Mouse (Mus musculus): Measurements from ENCODE around the gene Epha8. TPM values are rescaled to one million over a fixed set of nuclear protein-coding genes. Genes with fewer than 3 reads are reported as not detected.
A peak's percentile ranks its signal among the peaks of the same experiment; 100 is the strongest.

Epha8 gene
- polyA plus RNA-seq, 1 experiment, result not detected

GRCm38 (mm10) chr4:136899154-136899553, 57.5 kb downstream of the Epha8 start:
- Histone ChIP-seq H3K27ac (replicated peaks; ENCODE audit: low read depth, low read length) (peak overlapping the region; percentile 51; the same call in 1 of the 2 replicates), H3K4me3 (ENCODE audit: insufficient read depth, low read depth, low read length) (no peak overlapping the region), H3K4me1 (ENCODE audit: control insufficient read depth, insufficient read depth, insufficient read length, low read length) (no peaks in the 10 kb centered on the region)

GRCm38 (mm10) chr4:136898637-136899036, 58.0 kb downstream of the Epha8 start, which contains the start of gene C1qa:
C1qa (minus strand) TSS chr4:136898803.
- H3K27ac ChIP-seq (replicated peaks; ENCODE audit: low read depth, low read length), result peak within 1 kb of the TSS; percentile 91

DNA sequence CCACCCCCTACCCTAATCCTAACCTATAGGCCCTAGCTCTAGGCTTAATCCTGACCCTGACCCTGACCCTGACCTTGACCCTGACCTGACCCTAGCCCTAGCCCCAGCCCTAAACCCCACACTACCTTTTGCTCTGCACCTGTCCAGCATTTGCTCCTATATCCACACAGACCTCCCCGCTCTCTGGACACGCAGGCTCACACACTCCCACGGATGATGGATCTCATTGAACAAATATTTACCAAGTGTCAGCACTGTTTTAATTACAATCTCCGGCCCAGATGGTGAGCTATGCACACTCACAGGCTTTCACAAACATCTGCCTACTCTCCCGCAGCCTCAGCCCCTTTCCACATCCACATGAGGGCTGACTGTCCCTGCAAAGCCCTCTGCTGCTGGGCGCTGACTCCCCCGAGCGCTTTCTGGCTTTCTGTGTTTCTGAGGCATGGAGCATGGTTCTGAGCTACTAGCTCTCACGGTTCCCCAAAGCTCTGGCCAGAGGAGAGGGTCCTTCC, 58.5 kb downstream of the Epha8 start:
- H3K27ac ChIP-seq (replicated peaks; ENCODE audit: low read depth, low read length), result peak overlapping the region; percentile 91
- H3K4me3 ChIP-seq (ENCODE audit: insufficient read depth, low read depth, low read length), result peak overlapping the region; percentile 55
- no peaks in the 10 kb centered on the region for H3K4me1 ChIP-seq (ENCODE audit: control insufficient read depth, insufficient read depth, insufficient read length, low read length)

More at GRCm38 (mm10) chr4:136898637-136899036, 58.0 kb downstream of the Epha8 start, which contains the start of gene C1qa:
- no peaks in the 10 kb centered on the region for H3K4me1 ChIP-seq (ENCODE audit: control insufficient read depth, insufficient read depth, insufficient read length, low read length)
- H3K4me3 ChIP-seq (ENCODE audit: insufficient read depth, low read depth, low read length), result peak within 1 kb of the TSS; percentile 55

DNA sequence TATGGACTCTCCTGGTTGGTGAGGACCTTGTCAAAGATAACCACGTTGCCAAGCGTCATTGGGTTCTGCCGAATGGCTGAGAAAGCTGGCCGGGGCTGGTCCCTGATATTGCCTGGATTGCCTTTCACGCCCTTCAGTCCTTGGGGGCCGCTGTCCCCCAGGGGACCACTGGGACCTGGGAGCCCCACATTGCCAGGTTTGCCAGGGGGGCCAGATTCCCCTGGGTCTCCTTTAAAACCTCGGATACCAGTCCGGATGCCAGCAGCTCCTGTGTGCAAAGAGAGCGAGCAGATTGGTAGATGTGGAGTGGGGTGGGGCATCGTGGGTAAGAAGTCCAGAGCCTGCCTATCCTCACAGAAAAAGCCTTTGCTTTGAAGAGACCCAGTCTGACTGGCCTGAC, 60.2 kb downstream of the Epha8 start:
- Histone ChIP-seq H3K27ac (replicated peaks; ENCODE audit: low read depth, low read length) (peak overlapping the region; percentile 91), H3K4me3 (ENCODE audit: insufficient read depth, low read depth, low read length) (peak overlapping the region; percentile 55), H3K4me1 (ENCODE audit: control insufficient read depth, insufficient read depth, insufficient read length, low read length) (no peaks in the 10 kb centered on the region)

DNA sequence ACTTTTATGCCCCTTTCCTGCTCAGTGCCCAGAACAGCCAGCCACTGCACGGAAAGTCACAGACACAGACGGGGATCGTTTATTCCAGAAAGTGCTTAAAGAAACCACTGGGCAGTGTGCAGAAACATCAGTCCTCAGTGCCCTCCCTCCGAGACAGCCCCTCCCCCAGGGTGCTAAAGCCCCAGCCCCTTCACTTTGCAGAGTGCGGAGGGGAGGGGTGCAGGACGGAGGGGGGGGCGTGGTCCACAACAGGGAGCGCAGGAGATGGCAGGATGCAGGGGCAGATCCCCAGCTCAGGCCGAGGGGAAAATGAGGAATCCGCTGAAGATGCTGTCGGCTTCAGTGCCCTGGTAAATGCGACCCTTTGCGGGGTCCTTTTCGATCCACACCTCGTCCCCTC, 60.8 kb downstream of the Epha8 start:
- H3K4me3 ChIP-seq (ENCODE audit: insufficient read depth, low read depth, low read length), result peak overlapping the region; percentile 55; the same call in 1 of the 2 replicates
- H3K27ac ChIP-seq (replicated peaks; ENCODE audit: low read depth, low read length), result peak overlapping the region; percentile 91; the same call in 1 of the 2 replicates
- H3K4me1 ChIP-seq (ENCODE audit: control insufficient read depth, insufficient read depth, insufficient read length, low read length), result no peaks in the 10 kb centered on the region

- H3K27ac ChIP-seq (replicated peaks; ENCODE audit: low read depth, low read length), result peak overlapping the region; percentile 45
- no peaks in the 10 kb centered on the region for H3K4me1 ChIP-seq (ENCODE audit: control insufficient read depth, insufficient read depth, insufficient read length, low read length)
- H3K4me3 ChIP-seq (ENCODE audit: insufficient read depth, low read depth, low read length), result no peak overlapping the region
Measured at GRCm38 (mm10) chr4:136894821-136895220, 61.8 kb downstream of the Epha8 start.

GRCm38 (mm10) chr4:136893691-136894543, 62.7 kb downstream of the Epha8 start:
- no peaks in the 10 kb centered on the region for H3K4me1 ChIP-seq (ENCODE audit: control insufficient read depth, insufficient read depth, insufficient read length, low read length)
- no peak overlapping the region for H3K4me3 ChIP-seq (ENCODE audit: insufficient read depth, low read depth, low read length)
- peak overlapping the region; percentile 86 for H3K27ac ChIP-seq (replicated peaks; ENCODE audit: low read depth, low read length)

GRCm38 (mm10) chr4:136892811-136893210, 63.8 kb downstream of the Epha8 start, which contains the start of gene C1qc:
C1qc (minus strand) TSS chr4:136893065.
- Histone ChIP-seq H3K4me1 (ENCODE audit: control insufficient read depth, insufficient read depth, insufficient read length, low read length) (no peaks in the 10 kb centered on the region), H3K27ac (replicated peaks; ENCODE audit: low read depth, low read length) (peak within 1 kb of the TSS; percentile 86), H3K4me3 (ENCODE audit: insufficient read depth, low read depth, low read length) (peak within 1 kb of the TSS; percentile 53)

- Histone ChIP-seq H3K27ac (replicated peaks; ENCODE audit: low read depth, low read length) (peak overlapping the region; percentile 76), H3K4me3 (ENCODE audit: insufficient read depth, low read depth, low read length) (peak overlapping the region; percentile 53), H3K4me1 (ENCODE audit: control insufficient read depth, insufficient read depth, insufficient read length, low read length) (no peaks in the 10 kb centered on the region)
Measured at GRCm38 (mm10) chr4:136892371-136892770, 64.2 kb downstream of the Epha8 start.

DNA sequence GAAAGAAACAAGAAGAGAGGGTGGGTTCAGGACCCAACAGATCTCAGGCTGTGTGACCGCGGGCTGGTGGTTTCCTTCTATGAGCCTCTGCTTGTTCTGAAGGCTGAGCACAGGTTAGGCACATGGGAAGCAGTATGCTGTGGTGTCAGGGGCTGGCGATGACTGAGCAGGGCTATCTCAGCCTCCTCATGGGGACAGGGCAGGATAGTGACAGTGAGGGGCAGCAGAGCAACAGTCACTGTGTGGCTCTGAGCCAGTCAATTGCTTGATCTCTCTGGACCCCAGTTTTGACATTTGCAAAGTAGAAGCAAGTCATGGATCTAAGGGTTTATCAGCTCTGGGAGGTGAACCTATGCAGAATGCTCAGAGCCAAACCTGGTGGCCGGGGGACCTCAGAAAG, 65.5 kb downstream of the Epha8 start:
- H3K27ac ChIP-seq (replicated peaks; ENCODE audit: low read depth, low read length), result peak overlapping the region; percentile 76
- peak overlapping the region; percentile 53 for H3K4me3 ChIP-seq (ENCODE audit: insufficient read depth, low read depth, low read length)
- no peaks in the 10 kb centered on the region for H3K4me1 ChIP-seq (ENCODE audit: control insufficient read depth, insufficient read depth, insufficient read length, low read length)

DNA sequence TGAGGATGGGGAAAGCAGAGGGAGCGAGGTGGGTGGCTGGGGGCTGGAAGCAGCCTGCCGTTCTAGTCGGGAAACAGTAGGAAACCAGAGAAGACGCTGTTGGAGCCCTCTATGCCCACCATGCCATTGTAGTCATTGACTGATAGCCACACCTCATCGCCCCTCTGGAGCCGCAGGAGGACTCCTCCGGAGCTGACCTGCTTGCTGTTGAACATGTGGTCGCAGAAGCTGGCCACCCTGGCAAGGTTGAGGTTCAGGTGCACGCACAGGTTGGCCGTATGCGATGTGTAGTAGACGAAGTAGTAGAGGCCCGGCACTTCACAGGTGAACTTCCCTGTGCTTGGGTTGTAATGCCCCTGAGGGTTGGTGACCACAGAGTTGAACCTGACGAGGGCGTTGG, 66.6 kb downstream of the Epha8 start:
- Histone ChIP-seq H3K4me3 (ENCODE audit: insufficient read depth, low read depth, low read length) (peak overlapping the region; percentile 53), H3K27ac (replicated peaks; ENCODE audit: low read depth, low read length) (peak overlapping the region; percentile 76), H3K4me1 (ENCODE audit: control insufficient read depth, insufficient read depth, insufficient read length, low read length) (no peaks in the 10 kb centered on the region)

DNA sequence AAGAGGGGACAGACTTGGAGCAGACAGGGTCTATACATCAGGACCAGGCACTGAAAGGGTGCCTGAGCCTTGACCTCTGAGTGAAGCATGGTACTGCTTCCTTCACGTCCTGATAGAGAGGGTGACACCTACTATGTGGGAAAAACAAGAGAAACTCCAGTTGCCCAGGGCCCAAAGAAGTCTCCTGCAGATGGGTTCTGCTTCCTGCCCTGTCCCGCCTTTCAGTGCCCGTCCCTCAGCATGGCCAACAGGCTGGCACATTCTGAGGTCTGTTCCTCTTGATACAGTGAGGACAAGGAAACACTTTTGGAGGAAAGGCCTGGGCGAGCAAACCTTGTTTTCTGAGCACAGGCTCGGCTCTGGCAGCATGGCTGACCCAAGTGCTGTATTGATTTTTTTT, 68.9 kb downstream of the Epha8 start:
- Histone ChIP-seq H3K4me3 (ENCODE audit: insufficient read depth, low read depth, low read length) (no peak overlapping the region), H3K27ac (replicated peaks; ENCODE audit: low read depth, low read length) (peak overlapping the region; percentile 87), H3K4me1 (ENCODE audit: control insufficient read depth, insufficient read depth, insufficient read length, low read length) (no peaks in the 10 kb centered on the region)

DNA sequence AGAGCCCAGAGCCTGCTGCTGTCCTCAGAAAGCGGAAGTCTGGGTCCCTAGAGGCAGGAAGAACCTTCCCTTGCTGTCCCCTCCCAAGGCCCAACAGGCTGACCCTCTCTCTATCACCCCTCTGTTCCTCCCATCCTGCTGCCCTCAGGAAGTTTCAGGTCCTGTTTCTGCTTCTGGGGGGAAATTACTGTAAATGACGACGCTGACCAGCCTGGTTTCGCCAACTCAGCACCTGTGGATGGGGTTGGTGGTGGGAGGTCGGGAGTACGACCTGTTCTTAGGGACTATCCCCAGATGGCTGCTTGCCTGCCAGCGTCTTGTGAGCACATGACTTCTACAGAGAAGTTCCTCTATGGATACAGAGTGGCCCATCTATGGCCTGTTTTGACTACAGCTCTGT, 70.5 kb downstream of the Epha8 start, which contains the start of gene C1qb:
C1qb (minus strand) TSS at position 87 of the 400 bp plus-strand sequence.
- peak within 1 kb of the TSS; percentile 89 for H3K27ac ChIP-seq (replicated peaks; ENCODE audit: low read depth, low read length)
- peak within 1 kb of the TSS; percentile 51 for H3K4me3 ChIP-seq (ENCODE audit: insufficient read depth, low read depth, low read length)
- no peaks in the 10 kb centered on the region for H3K4me1 ChIP-seq (ENCODE audit: control insufficient read depth, insufficient read depth, insufficient read length, low read length)
